Mouse (Mus musculus): Measurements from ENCODE around the gene Celsr2.

- TF ChIP-seq CTCF (IDR thresholded peaks at IDR 0.05; ENCODE audit: low read depth, low read length), result no peak
- TF ChIP-seq POLR2A (IDR thresholded peaks at IDR 0.05; ENCODE audit: extremely low read depth, insufficient read depth, low read length), result no peak
Observed at GRCm38 (mm10) chr3:108424944-108425623, 9.7 kb upstream of the Celsr2 start.
